Mouse (Mus musculus) intestine, postnatal 0 days (tissue): ENCODE results near the gene Slc25a39. TPM values are rescaled to one million over a fixed set of nuclear protein-coding genes. Genes with fewer than 3 reads are reported as not detected.
A peak's percentile ranks its signal among the peaks of the same experiment; 100 is the strongest.

Source experiments
- ATAC-seq: fragments of 200-750 bp; cut with Nextera tagmentation; 2 replicates; pipeline ENCODE4 v1.8.0; 2017; ENCODE audit warnings: mild to moderate bottlenecking, moderate TSS enrichment, moderate library complexity
- H3K27ac ChIP-seq: fragments of 300-500 bp; sonication (generic); 2 replicates; pipeline ENCODE4 v1.5.1; 2014; ENCODE audit warnings: mild to moderate bottlenecking, low read depth, low read length, moderate library complexity
- H3K27me3 ChIP-seq: fragments of 300-500 bp; sonication (generic); replicated peaks from 2 replicates; pipeline ENCODE4 v1.6.1; 2014; ENCODE audit warnings: low read length, mixed read lengths; ENCODE audit not compliant: control insufficient read depth, insufficient read depth
- H3K36me3 ChIP-seq: fragments of 300-500 bp; sonication (generic); 2 replicates; pipeline ENCODE4 v1.6.1; 2014; ENCODE audit warnings: mild to moderate bottlenecking, moderate library complexity; ENCODE audit not compliant: control insufficient read depth, insufficient read depth
- H3K4me1 ChIP-seq: fragments of 300-500 bp; sonication (generic); replicated peaks from 2 replicates; pipeline ENCODE4 v1.6.1; 2014; ENCODE audit warnings: antibody characterized with exemption, low read length, mixed read lengths; ENCODE audit not compliant: control insufficient read depth, insufficient read depth
- H3K4me2 ChIP-seq: fragments of 300-500 bp; sonication (generic); replicated peaks from 2 replicates; pipeline ENCODE4 v1.6.1; 2014; ENCODE audit warnings: low read depth, mild to moderate bottlenecking, moderate library complexity
- H3K4me3 ChIP-seq: fragments of 300-500 bp; sonication (generic); 2 replicates; pipeline ENCODE4 v1.5.1; 2014; ENCODE audit warnings: low read depth, low read length
- H3K9ac ChIP-seq: fragments of 300-500 bp; sonication (generic); 2 replicates; pipeline ENCODE4 v1.6.1; 2014; ENCODE audit warnings: mild to moderate bottlenecking, low read depth, low read length
- H3K9me3 ChIP-seq: fragments of 300-500 bp; sonication (generic); 2 replicates; pipeline ENCODE4 v1.6.1; 2016; ENCODE audit warnings: mixed run types; ENCODE audit not compliant: control insufficient read depth
- CTCF ChIP-seq: sonication (generic); IDR thresholded peaks from 2 replicates; pipeline ENCODE4 v1.5.1; 2016; ENCODE audit warnings: low read depth, mild to moderate bottlenecking, control low read depth, antibody characterized with exemption, moderate library complexity
- WGBS: fragments of 180-500 bp; shearing (Covaris S2); extraction: QIAGEN DNeasy Blood & Tissue Kit; methylation state at CpG from one replicate; pipeline ENCODE4 v1.1.7; 2014; 5-methylcytosine and 5-hydroxymethylcytosine counted together
- polyA plus RNA-seq: library from polyadenylated mRNA; unstranded; fragments of >200 nt; fragmentation: Nextera tagmentation; extraction: Ambion mirVana; gene quantifications from 2 replicates; pipeline ENCODE4 v1.2.1, GENCODE M21; 2015

The Slc25a39 gene
- polyA plus RNA-seq, 1 experiment from 2014 or later: 296 TPM

- no peak for TF ChIP-seq CTCF
- H3K4me2 ChIP-seq: peak overlapping the region; percentile 87
- 29% methylated on average over 3 of the region's 3 CpGs for WGBS
- no peaks in the 10 kb centered on the region for H3K9me3 ChIP-seq
- peak overlapping the region; percentile 70; the same call in 1 of the 2 replicates for H3K9ac ChIP-seq
- H3K27me3 ChIP-seq: no peaks in the 10 kb centered on the region
- no peaks in the 10 kb centered on the region for H3K4me1 ChIP-seq
- peak overlapping the region; percentile 74 for H3K4me3 ChIP-seq
- no peak for ATAC-seq
- H3K27ac ChIP-seq: peak overlapping the region; percentile 84; the same call in 1 of the 2 replicates
- peaks cover 19% of the 10 kb centered on the region; the same call in 1 of the 2 replicates for H3K36me3 ChIP-seq
Observed at GRCm38 (mm10) chr11:102429551-102429950, 21.8 kb upstream of the Slc25a39 start.

DNA sequence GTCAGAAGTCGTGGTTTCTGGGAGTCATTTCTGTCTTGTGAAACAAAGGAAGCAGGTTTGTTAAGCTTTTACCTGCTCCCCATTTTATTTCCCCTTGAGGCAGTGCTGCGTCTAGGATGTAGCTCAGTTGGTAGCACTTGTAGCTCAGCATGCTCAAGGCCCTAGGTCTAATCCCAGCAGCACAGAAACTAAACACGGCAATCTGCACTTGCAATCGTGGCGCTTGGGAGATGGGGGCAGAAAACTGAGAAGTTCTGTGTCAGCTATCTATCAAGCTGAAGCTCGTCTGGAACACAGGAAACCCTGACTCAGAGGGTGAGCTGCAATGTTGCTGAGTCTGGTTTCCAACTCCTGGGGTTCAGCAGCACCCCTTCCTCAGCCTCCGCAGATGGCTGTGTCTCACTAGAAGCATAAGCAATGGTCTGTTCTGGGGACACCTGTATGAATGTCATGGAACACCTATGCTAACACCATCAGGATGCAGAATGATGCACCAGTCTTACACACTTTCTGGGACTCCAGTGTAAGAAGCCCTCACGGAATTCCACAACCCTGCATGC is 21.3 kb upstream of the Slc25a39 start:
- 53% methylated on average over 8 of the region's 8 CpGs for WGBS
- no peaks in the 10 kb centered on the region for H3K9me3 ChIP-seq
- H3K36me3 ChIP-seq: peaks cover 15% of the 10 kb centered on the region; the same call in 1 of the 2 replicates
- peak overlapping the region; percentile 87 for H3K4me2 ChIP-seq
- no peak for TF ChIP-seq CTCF
- H3K27ac ChIP-seq: no peak overlapping the region
- H3K27me3 ChIP-seq: no peaks in the 10 kb centered on the region
- H3K4me1 ChIP-seq: no peaks in the 10 kb centered on the region
- ATAC-seq: no peak
- H3K9ac ChIP-seq: no peak overlapping the region
- peak overlapping the region; percentile 74; the same call in 1 of the 2 replicates for H3K4me3 ChIP-seq

GRCm38 (mm10) chr11:102425555-102426316 is 18.0 kb upstream of the Slc25a39 start:
- Histone ChIP-seq H3K4me3 (no peak overlapping the region), H3K27ac (peak overlapping the region; percentile 7; the same call in 1 of the 2 replicates), H3K36me3 (no peaks in the 10 kb centered on the region), H3K27me3 (no peaks in the 10 kb centered on the region), H3K9me3 (no peaks in the 10 kb centered on the region), H3K9ac (no peak overlapping the region), H3K4me2 (no peak overlapping the region), H3K4me1 (no peaks in the 10 kb centered on the region)
- WGBS: 83% methylated on average over 8 of the region's 8 CpGs
- no peak for ATAC-seq
- TF ChIP-seq CTCF: no peak

DNA sequence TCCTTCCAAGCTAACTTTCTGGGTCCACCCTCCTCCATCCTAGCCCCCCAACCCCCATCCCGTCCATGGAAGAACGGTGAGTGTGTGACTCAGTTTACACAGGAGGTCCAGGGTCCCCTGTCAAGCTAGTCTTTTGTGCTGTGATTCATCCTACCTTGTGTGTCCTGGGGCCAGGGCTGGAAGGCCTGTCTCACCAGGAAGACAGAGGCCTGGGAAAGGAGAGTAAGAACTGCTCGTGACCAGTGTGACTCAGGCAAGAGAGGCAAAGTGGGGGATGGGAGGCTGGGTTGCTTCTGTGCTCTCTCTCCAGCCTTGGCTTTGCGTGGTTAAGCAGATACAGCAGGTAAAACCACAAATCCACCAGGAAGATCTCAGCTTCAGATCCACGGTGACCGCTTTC is 16.9 kb upstream of the Slc25a39 start:
- H3K4me3 ChIP-seq: no peak overlapping the region
- no peak for TF ChIP-seq CTCF
- H3K9ac ChIP-seq: no peak overlapping the region
- H3K36me3 ChIP-seq: no peaks in the 10 kb centered on the region
- peak; percentile 72 for ATAC-seq
- H3K4me1 ChIP-seq: no peaks in the 10 kb centered on the region
- WGBS: 71% methylated on average over 6 of the region's 6 CpGs
- H3K27me3 ChIP-seq: no peaks in the 10 kb centered on the region
- H3K4me2 ChIP-seq: no peak overlapping the region
- H3K9me3 ChIP-seq: no peaks in the 10 kb centered on the region
- peak overlapping the region; percentile 15 for H3K27ac ChIP-seq

GRCm38 (mm10) chr11:102421559-102421958 is 13.8 kb upstream of the Slc25a39 start:
- H3K4me1 ChIP-seq: no peaks in the 10 kb centered on the region
- no peak overlapping the region for H3K4me2 ChIP-seq
- H3K9ac ChIP-seq: no peak overlapping the region
- whole genome bisulfite sequencing: 43% methylated on average over 8 of the region's 8 CpGs
- no peaks in the 10 kb centered on the region for H3K9me3 ChIP-seq
- H3K27ac ChIP-seq: no peak overlapping the region
- H3K4me3 ChIP-seq: no peak overlapping the region
- no peaks in the 10 kb centered on the region for H3K27me3 ChIP-seq
- no peaks in the 10 kb centered on the region for H3K36me3 ChIP-seq
- ATAC-seq: no peak
- TF ChIP-seq CTCF: no peak

- Histone ChIP-seq H3K27me3 (no peaks in the 10 kb centered on the region), H3K4me1 (no peaks in the 10 kb centered on the region), H3K4me2 (no peak overlapping the region), H3K9me3 (no peaks in the 10 kb centered on the region), H3K9ac (no peak overlapping the region), H3K4me3 (no peak overlapping the region), H3K27ac (no peak overlapping the region), H3K36me3 (no peaks in the 10 kb centered on the region)
- no peak for ATAC-seq
- TF ChIP-seq CTCF: no peak
Observed at GRCm38 (mm10) chr11:102418887-102419286, 11.1 kb upstream of the Slc25a39 start.
